Mouse (Mus musculus) embryonic facial prominence, embryonic 14.5 days (tissue): Measurements from ENCODE around the gene Sugct. TPM values are rescaled to one million over a fixed set of nuclear protein-coding genes. Genes with fewer than 3 reads are reported as not detected.
A peak's percentile ranks its signal among the peaks of the same experiment; 100 is the strongest.

Experiments used
- ATAC-seq: fragments of 200-750 bp; cut with Nextera tagmentation; 2 replicates; pipeline ENCODE4 v1.8.0; 2017; ENCODE audit warnings: low read depth, moderate number of reproducible peaks, moderate TSS enrichment
- DNase-seq: peaks from one replicate; pipeline ENCODE4 v3.0.0-alpha.2; 2015; ENCODE audit warnings: low spot score
- H3K27ac ChIP-seq: fragments of 300-500 bp; sonication (generic); replicated peaks from 2 replicates; pipeline ENCODE4 v1.5.1; 2014; ENCODE audit warnings: low read depth, mild to moderate bottlenecking, low read length, moderate library complexity
- H3K27me3 ChIP-seq: fragments of 300-500 bp; sonication (generic); replicated peaks from 2 replicates; pipeline ENCODE4 v1.6.1; 2014; ENCODE audit warnings: low read length; ENCODE audit not compliant: control insufficient read depth, insufficient read depth
- H3K36me3 ChIP-seq: fragments of 300-500 bp; sonication (generic); 2 replicates; pipeline ENCODE4 v1.6.1; 2014; ENCODE audit warnings: low read length, mixed read lengths; ENCODE audit not compliant: control insufficient read depth, insufficient read depth
- H3K4me1 ChIP-seq: fragments of 300-500 bp; sonication (generic); 2 replicates; pipeline ENCODE4 v1.6.1; 2014; ENCODE audit warnings: antibody characterized with exemption, low read length; ENCODE audit not compliant: control insufficient read depth, insufficient read depth
- H3K4me2 ChIP-seq: fragments of 300-500 bp; sonication (generic); 2 replicates; pipeline ENCODE4 v1.6.1; 2014; ENCODE audit warnings: low read depth, mild to moderate bottlenecking, low read length, moderate library complexity, mixed read lengths
- H3K4me3 ChIP-seq: fragments of 300-500 bp; sonication (generic); 2 replicates; pipeline ENCODE4 v1.5.1; 2014; ENCODE audit warnings: low read depth, mild to moderate bottlenecking, low read length
- H3K9ac ChIP-seq: fragments of 300-500 bp; sonication (generic); 2 replicates; pipeline ENCODE4 v1.6.1; 2014; ENCODE audit warnings: low read depth, mild to moderate bottlenecking, low read length, moderate library complexity, mixed read lengths
- H3K9me3 ChIP-seq: fragments of 300-500 bp; sonication (generic); 2 replicates; pipeline ENCODE4 v1.6.1; 2016; ENCODE audit warnings: low read length; ENCODE audit not compliant: control insufficient read depth
- WGBS: fragments of 180-500 bp; shearing (Covaris S2); extraction: QIAGEN DNeasy Blood & Tissue Kit; methylation state at CpG from one replicate; pipeline ENCODE4 v1.1.7; 2014; 5-methylcytosine and 5-hydroxymethylcytosine counted together
- polyA plus RNA-seq: library from polyadenylated mRNA; unstranded; fragments of >200 nt; fragmentation: Nextera tagmentation; extraction: Ambion mirVana; gene quantifications from 2 replicates; pipeline ENCODE4 v1.2.1, GENCODE M21; 2014

Sugct gene
- polyA plus RNA-seq, 1 experiment from 2014 or later = 3.4 TPM

- Histone ChIP-seq H3K27ac (no peak overlapping the region), H3K9me3 (no peaks in the 10 kb centered on the region), H3K36me3 (no peaks in the 10 kb centered on the region), H3K4me2 (no peak overlapping the region), H3K9ac (no peak overlapping the region), H3K4me3 (no peak overlapping the region), H3K27me3 (no peaks in the 10 kb centered on the region), H3K4me1 (no peaks in the 10 kb centered on the region)
- ATAC-seq = no peak
- WGBS = 52% methylated on average over 2 of the region's 2 CpGs
- peak; percentile 16 for DNase-seq
Observed at GRCm38 (mm10) chr13:17642294-17642693, 53.1 kb downstream of the Sugct start.

- H3K27ac ChIP-seq = no peak overlapping the region
- no peaks in the 10 kb centered on the region for H3K36me3 ChIP-seq
- no peak overlapping the region for H3K4me2 ChIP-seq
- no peak overlapping the region for H3K9ac ChIP-seq
- H3K9me3 ChIP-seq = no peaks in the 10 kb centered on the region
- no peaks in the 10 kb centered on the region for H3K27me3 ChIP-seq
- DNase-seq (peak; percentile 8), ATAC-seq (no peak)
- H3K4me1 ChIP-seq = no peaks in the 10 kb centered on the region
- no peak overlapping the region for H3K4me3 ChIP-seq
Observed at GRCm38 (mm10) chr13:17638008-17638407, 57.3 kb downstream of the Sugct start.

- 92% methylated on average over 5 of the region's 5 CpGs for WGBS
- Histone ChIP-seq H3K4me3 (no peak overlapping the region), H3K9ac (no peak overlapping the region), H3K27me3 (no peaks in the 10 kb centered on the region), H3K4me1 (no peaks in the 10 kb centered on the region), H3K36me3 (no peaks in the 10 kb centered on the region), H3K27ac (no peak overlapping the region), H3K9me3 (no peaks in the 10 kb centered on the region), H3K4me2 (no peak overlapping the region)
- ATAC-seq (no peak), DNase-seq (no peak)
Observed at GRCm38 (mm10) chr13:17627108-17627507, 68.2 kb downstream of the Sugct start.

GRCm38 (mm10) chr13:17624976-17625375 is 70.4 kb downstream of the Sugct start:
- H3K27ac ChIP-seq = no peak overlapping the region
- no peaks in the 10 kb centered on the region for H3K4me1 ChIP-seq
- no peaks in the 10 kb centered on the region for H3K36me3 ChIP-seq
- H3K9me3 ChIP-seq = no peaks in the 10 kb centered on the region
- DNase-seq (no peak), ATAC-seq (no peak)
- no peak overlapping the region for H3K9ac ChIP-seq
- H3K4me2 ChIP-seq = no peak overlapping the region
- H3K27me3 ChIP-seq = no peaks in the 10 kb centered on the region
- no peak overlapping the region for H3K4me3 ChIP-seq

- Histone ChIP-seq H3K36me3 (no peaks in the 10 kb centered on the region), H3K27ac (no peak overlapping the region), H3K9me3 (0 out of 2 replicates have a peak, but pooled peaks cover 4% of the 10 kb centered on the region), H3K4me1 (no peaks in the 10 kb centered on the region), H3K27me3 (no peaks in the 10 kb centered on the region), H3K9ac (no peak overlapping the region), H3K4me2 (no peak overlapping the region), H3K4me3 (no peak overlapping the region)
- no peak for ATAC-seq
- 59% methylated on average over 1 of the region's 1 CpGs for WGBS
- DNase-seq = no peak
Observed at GRCm38 (mm10) chr13:17606217-17606616, 89.1 kb downstream of the Sugct start.

- no peak for DNase-seq
- no peak overlapping the region for H3K4me3 ChIP-seq
- no peaks in the 10 kb centered on the region for H3K36me3 ChIP-seq
- no peaks in the 10 kb centered on the region for H3K27me3 ChIP-seq
- H3K9me3 ChIP-seq = 0 out of 2 replicates have a peak, but pooled peaks cover 4% of the 10 kb centered on the region
- no peaks in the 10 kb centered on the region for H3K4me1 ChIP-seq
- no peak for ATAC-seq
- no peak overlapping the region for H3K9ac ChIP-seq
- no peak overlapping the region for H3K27ac ChIP-seq
- 60% methylated on average over 3 of the region's 3 CpGs for WGBS
- no peak overlapping the region for H3K4me2 ChIP-seq
Observed at GRCm38 (mm10) chr13:17604670-17605069, 90.7 kb downstream of the Sugct start.

GRCm38 (mm10) chr13:17603756-17604155 is 91.6 kb downstream of the Sugct start:
- no peak overlapping the region for H3K4me2 ChIP-seq
- no peak for DNase-seq
- no peak overlapping the region for H3K9ac ChIP-seq
- no peak for ATAC-seq
- 0 out of 2 replicates have a peak, but pooled peaks cover 4% of the 10 kb centered on the region for H3K9me3 ChIP-seq
- H3K27ac ChIP-seq = no peak overlapping the region
- H3K36me3 ChIP-seq = no peaks in the 10 kb centered on the region
- 91% methylated on average over 5 of the region's 5 CpGs for WGBS
- no peaks in the 10 kb centered on the region for H3K27me3 ChIP-seq
- H3K4me1 ChIP-seq = no peaks in the 10 kb centered on the region
- H3K4me3 ChIP-seq = no peak overlapping the region

- H3K36me3 ChIP-seq = no peaks in the 10 kb centered on the region
- ATAC-seq = no peak
- H3K9ac ChIP-seq = no peak overlapping the region
- H3K4me2 ChIP-seq = no peak overlapping the region
- 46% methylated on average over 3 of the region's 3 CpGs for WGBS
- no peaks in the 10 kb centered on the region for H3K4me1 ChIP-seq
- no peak overlapping the region for H3K27ac ChIP-seq
- H3K4me3 ChIP-seq = no peak overlapping the region
- DNase-seq = no peak
- no peaks in the 10 kb centered on the region for H3K27me3 ChIP-seq
- H3K9me3 ChIP-seq = no peaks in the 10 kb centered on the region
Observed at GRCm38 (mm10) chr13:17585267-17585913, 110.0 kb downstream of the Sugct start.

GRCm38 (mm10) chr13:17584804-17585203 is 110.5 kb downstream of the Sugct start:
- H3K4me3 ChIP-seq = no peak overlapping the region
- no peak overlapping the region for H3K27ac ChIP-seq
- no peaks in the 10 kb centered on the region for H3K27me3 ChIP-seq
- H3K4me2 ChIP-seq = no peak overlapping the region
- DNase-seq (peak; percentile 30), ATAC-seq (no peak)
- no peaks in the 10 kb centered on the region for H3K4me1 ChIP-seq
- H3K9me3 ChIP-seq = no peaks in the 10 kb centered on the region
- no peaks in the 10 kb centered on the region for H3K36me3 ChIP-seq
- no peak overlapping the region for H3K9ac ChIP-seq
